Mouse (Mus musculus) right cerebral cortex, postnatal 10 days (tissue): Measurements from ENCODE around the gene Kirrel3.
A peak's percentile ranks its signal among the peaks of the same experiment; 100 is the strongest.

ENCODE experiments used
- DNase-seq, 2 experiments: peaks; one replicate each; pipeline ENCODE4 v3.0.0; 2021; ENCODE audit warnings: low spot score in 2 of 2

Gene Kirrel3

DNA sequence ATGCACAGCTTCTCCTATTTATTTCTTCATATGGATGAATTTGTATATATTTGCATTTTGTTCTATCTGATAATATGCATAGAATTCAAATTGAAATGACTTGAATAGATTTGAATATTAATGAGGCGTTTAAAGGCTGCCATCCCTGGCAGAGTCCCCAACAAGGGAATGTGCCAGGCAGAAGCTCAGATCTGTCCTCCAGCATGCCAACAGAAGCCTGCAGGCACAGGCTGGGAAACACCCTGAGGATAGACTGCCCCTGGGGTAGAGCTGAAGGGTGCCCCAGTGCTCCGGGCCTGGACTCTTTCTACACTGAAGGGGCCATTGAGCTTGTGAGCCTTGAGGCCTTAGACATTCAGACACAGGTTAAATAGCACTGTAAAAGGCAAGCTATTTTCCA lies 21.5 kb downstream of the Kirrel3 start:
- DNase-seq, result peak; percentile 49 to 51

- DNase-seq, result no peak
These were observed 33.2 kb downstream of the Kirrel3 start for GRCm38 (mm10) chr9:34518861-34519260.

- DNase-seq, result no peak
These were observed 34.7 kb downstream of the Kirrel3 start for GRCm38 (mm10) chr9:34520234-34520950.

- no peak for DNase-seq
These were observed 40.0 kb downstream of the Kirrel3 start for GRCm38 (mm10) chr9:34525695-34526094.

DNA sequence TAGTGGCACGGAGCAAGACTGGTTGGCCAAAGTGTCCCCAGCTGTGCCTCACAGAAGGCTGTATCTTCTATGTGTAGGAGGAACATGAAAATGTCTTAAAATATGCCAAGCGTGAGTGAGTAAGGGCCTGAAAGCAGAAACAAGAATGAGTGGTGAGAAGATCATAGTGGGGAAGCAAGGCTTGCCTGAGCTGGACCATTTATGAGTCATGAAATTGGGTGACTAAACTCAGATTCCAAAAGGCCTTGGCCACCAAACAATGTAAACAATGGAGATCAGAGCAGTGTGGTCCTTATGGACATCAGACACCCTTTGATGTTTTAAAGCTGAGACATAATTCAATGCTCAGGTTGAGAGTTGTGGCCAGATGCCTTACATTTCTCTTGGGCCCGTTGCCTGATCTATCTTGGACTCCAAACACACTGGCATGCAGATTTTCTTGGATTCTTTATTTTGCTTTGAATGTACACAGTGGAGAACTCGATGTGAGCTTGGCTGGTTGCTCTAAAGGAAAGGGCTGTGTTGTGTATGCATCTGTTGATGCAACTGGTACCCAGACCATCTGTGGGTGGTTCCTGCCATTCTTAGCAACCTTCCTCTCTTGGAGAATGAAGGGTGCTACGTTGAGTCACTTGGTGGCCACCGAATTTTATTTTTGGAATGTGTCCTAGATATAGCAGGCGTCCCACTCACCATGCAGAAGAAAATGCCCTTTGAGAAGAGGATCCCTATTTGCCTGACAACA lies 53.1 kb downstream of the Kirrel3 start:
- DNase-seq, result peak; percentile 57 to 83

DNA sequence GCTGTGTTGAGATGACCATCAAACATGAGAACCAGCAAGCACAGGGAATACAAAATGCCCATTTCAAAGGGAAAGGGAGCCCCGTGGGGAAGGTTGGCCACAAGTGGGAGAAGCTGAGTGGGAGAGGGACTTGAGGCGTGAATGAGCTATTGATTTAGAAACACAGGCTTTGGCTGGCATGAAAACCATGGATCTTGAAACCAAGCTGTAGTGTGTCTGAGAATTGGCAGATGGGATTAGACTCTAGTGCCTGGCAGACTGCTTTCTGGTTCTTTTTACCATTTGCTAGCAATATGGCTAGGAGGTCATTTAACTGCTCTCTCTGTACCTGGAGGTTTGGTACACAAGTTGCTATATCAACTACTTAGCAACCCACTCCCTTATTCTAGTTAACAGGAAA lies 56.2 kb downstream of the Kirrel3 start:
- peak; percentile 56 to 72 for DNase-seq

GRCm38 (mm10) chr9:34555699-34556098 lies 70.0 kb downstream of the Kirrel3 start:
- no peak for DNase-seq

- peak; percentile 69 to 79 for DNase-seq
These were observed 72.2 kb downstream of the Kirrel3 start for GRCm38 (mm10) chr9:34557846-34558245.

- peak; percentile 55 to 72 for DNase-seq
These were observed 72.7 kb downstream of the Kirrel3 start for GRCm38 (mm10) chr9:34558291-34558899.

GRCm38 (mm10) chr9:34559102-34559501 lies 73.4 kb downstream of the Kirrel3 start:
- DNase-seq, result no peak

- DNase-seq, result no peak
These were observed 75.6 kb downstream of the Kirrel3 start for GRCm38 (mm10) chr9:34561281-34561680.

GRCm38 (mm10) chr9:34562437-34563000 lies 76.8 kb downstream of the Kirrel3 start:
- DNase-seq, result no peak

DNA sequence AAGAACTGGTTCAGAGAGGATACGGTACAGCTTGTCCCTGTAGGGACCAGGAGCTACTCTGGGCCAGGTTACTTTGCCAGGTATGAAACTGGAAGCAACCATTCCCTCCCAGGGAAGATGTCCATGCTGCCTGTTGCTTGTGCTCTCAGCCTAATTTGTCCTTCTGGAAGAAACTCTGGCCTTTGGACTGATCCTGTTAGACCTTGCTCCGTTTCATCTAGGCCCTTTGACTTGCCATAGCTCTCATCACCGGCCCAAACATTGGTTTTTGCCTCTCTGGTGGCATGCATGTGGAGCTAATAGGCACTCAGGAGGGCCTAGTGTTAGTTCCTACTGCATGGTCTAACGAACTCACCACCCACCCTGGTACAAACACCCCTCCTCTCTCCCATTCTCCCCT lies 88.2 kb downstream of the Kirrel3 start:
- DNase-seq, result no peak

DNA sequence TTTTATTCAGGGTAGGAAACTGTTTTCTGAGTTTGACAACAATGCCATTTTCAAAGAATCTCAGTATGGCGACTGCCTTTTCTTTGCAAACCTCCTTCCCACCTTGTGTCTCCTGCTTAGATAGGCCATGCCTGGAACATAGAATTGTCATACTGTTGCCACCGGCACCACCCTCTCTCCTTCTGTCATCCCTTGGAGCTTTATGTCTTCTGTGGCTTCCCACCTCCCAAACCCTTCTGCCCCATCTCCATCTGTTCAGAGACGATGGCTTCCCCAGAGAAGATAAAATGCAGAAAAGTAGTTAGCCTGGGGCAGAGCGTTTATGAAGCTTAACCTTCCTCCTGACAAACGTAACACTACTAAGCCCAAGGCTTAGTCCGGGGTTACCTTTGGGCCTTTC lies 88.9 kb downstream of the Kirrel3 start:
- DNase-seq, result no peak

DNA sequence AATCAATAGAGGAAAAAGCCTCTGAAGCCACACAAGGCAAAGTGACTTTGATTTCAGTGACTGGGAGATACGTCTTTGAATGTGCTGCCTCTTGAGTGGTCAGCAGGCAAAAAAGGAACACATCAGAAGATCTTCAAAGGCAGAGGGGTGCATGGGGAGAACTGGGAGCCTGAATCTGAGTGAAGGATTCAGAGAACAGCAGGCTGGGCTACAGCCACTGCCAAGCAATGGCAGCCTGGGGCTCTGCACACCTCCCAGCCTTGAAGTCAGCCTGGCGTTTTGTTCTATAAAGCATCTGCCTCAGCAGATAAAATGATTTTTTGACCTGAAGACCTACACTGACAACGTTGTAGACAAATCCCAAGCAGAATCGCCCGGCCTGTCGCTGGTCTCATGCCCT lies 93.5 kb downstream of the Kirrel3 start:
- no peak for DNase-seq

- DNase-seq, result no peak
These were observed 94.4 kb downstream of the Kirrel3 start for GRCm38 (mm10) chr9:34580059-34580458.

GRCm38 (mm10) chr9:34582496-34582895 lies 96.8 kb downstream of the Kirrel3 start:
- DNase-seq, result no peak

- no peak for DNase-seq
These were observed 99.8 kb downstream of the Kirrel3 start for GRCm38 (mm10) chr9:34585487-34585886.

DNA sequence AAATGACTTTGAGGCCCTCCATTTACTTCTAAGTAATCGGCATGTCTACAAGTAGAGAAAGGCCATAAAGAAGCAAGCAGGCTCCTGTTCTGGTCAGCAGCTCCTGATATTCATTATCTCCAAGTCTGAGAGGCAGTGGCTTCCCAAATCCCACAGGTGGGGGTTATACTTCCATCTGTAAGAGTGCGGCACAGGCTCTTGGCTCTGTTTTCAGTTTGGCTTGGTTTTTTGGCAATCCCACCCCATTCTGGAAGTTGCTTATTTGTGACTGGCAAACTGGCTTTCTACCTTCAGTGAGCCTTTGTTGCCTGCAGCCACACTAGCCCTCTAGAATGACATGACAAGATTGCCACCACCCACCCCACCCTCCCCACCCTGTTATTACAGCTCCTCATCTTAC lies 100.4 kb downstream of the Kirrel3 start:
- DNase-seq, result no peak

- no peak for DNase-seq
These were observed 104.1 kb downstream of the Kirrel3 start for GRCm38 (mm10) chr9:34589799-34590198.

DNA sequence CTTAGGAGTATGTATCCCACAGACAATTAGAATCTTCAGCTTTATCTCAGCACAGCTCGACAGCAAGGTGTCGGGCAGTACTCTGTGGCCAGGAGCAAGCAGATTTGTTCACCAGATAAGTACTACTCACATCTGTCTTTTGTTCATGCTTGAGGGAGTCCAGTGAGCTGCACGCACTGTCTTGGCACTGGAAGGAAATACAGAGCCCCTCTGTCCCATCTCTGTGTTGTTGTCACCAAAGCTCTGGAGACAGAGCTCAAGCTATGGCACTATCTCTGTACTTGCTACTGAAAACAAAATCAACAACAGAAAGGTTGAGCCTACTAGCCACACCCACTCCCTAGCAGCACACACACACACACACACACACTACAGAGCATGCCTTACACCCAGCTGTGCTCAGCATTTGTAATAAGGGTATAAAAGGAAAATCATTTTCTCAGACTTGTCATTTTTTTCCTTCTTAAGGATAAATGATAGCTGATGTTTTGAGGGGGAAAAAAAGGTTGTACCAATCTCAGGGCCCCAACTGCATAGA lies 106.4 kb downstream of the Kirrel3 start:
- no peak for DNase-seq

GRCm38 (mm10) chr9:34593889-34594288 lies 108.2 kb downstream of the Kirrel3 start:
- DNase-seq, result no peak
